Mouse (Mus musculus) brown adipose tissue, adult 24 weeks (tissue): ENCODE measurements around the gene Nmb. TPM values are rescaled to one million over a fixed set of nuclear protein-coding genes. Genes with fewer than 3 reads are reported as not detected.

Experiments used
- H3K27ac ChIP-seq: fragments of 200-500 bp; replicated peaks from 2 replicates; pipeline ENCODE4 v1.5.1; 2012; ENCODE audit warnings: low read depth, mild to moderate bottlenecking, low read length
- H3K4me1 ChIP-seq: fragments of 200-500 bp; 2 replicates; pipeline ENCODE4 v1.6.1; 2012; ENCODE audit warnings: low read length, mixed read lengths; ENCODE audit not compliant: control insufficient read depth, insufficient read depth, insufficient read length
- H3K4me3 ChIP-seq: fragments of 200-500 bp; 2 replicates; pipeline ENCODE4 v1.5.1; 2012; ENCODE audit warnings: low read depth, mild to moderate bottlenecking, low read length, moderate library complexity; ENCODE audit not compliant: insufficient read depth
- polyA plus RNA-seq: library from polyadenylated mRNA; stranded (reverse); fragments of >200 nt; gene quantifications from 2 replicates; pipeline ENCODE4 v1.2.4, GENCODE M21; 2012; ENCODE audit not compliant: missing spikeins, insufficient read depth, insufficient read length

Nmb gene
- polyA plus RNA-seq, 1 experiment, result 7.3 TPM

DNA sequence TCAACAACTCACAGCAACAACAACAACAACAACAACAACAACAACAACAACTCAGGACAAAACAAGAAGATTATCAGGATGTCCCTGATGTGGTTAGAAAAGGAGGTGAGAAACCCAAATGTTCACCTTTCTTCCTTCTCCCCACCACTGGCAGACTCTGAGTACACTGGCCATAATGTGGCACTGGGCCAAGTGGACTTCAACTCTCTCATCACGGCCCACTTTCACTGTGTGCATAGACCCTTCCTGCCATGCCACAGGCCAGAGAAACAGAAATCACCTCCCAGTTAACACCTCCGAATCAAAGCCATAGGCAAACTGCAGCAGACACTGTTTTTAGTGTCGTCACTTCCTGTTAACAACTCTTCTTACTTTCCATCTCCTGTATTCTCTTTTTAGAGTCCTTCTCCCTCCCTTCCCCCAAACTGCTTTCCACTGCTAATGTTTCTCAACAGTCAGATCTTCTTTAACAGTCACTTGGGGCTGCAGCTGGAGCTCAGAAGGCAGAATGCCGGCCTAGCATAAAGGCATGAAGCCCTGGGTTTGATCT is 13.1 kb upstream of the Nmb start:
- Histone ChIP-seq H3K27ac (no peak overlapping the region), H3K4me1 (no peaks in the 10 kb centered on the region), H3K4me3 (no peak overlapping the region)

DNA sequence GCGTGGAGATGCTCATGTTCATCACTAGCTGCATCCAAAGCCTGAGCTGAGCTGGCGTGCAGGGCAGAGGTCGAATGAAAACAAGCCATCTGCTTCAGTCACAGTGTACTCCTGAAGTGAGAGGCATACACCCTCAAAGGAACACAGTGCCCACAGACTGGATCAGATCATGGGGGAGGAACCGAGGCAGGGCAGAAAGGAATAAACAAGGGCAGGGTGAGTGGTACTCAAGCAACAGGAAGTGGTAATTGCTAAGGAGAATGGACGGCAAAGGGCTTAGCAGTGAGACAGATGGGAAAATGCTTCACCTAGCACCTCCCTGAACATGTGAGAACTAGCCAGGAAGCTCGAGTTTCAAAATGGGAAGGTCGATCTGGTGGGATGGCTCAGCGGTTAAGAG is 7.6 kb upstream of the Nmb start:
- no peak overlapping the region for H3K27ac ChIP-seq
- no peaks in the 10 kb centered on the region for H3K4me1 ChIP-seq
- H3K4me3 ChIP-seq, result no peak overlapping the region

- H3K4me3 ChIP-seq, result no peak overlapping the region
- H3K4me1 ChIP-seq, result no peaks in the 10 kb centered on the region
Measured at GRCm38 (mm10) chr7:80911053-80911452, 6.2 kb upstream of the Nmb start.

DNA sequence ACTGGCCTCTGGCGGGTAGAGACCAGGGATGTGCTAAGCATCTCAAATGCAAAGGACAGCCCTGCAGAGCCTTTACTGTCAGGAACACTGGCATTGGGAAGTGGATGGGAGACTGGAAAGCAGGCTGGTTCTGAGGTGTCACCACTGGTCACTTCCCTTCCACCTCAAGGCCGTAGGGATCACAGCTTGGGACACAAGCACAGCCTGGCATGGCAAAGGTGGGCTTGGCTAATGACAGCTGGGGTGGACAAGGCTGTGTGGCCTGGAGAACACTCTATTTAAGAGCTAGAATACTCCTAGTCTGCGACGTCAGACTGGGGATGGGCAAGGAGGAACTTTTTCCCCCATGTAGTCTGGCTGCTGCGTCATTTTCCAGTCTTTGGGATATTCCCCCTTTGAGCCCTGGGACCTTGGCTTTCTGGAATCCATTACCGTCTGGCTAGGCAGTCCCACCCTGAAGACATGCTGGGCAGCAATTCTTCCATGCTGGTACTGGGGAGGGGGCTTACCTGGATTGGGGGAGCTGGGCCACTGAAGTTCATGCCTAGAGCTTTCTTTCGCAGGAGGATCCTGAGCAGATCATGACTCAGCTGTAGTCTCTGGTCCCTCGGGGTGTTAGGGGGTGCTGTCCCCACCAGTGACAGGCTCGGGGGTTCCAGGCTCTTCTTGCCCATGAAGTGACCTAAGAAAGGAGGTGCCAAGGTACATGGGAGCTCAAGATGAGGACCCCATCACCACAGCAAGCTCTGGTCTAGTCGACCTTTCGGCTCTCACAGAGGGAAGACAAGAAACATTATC is 1.1 kb downstream of the Nmb start:
- H3K27ac ChIP-seq, result no peak overlapping the region
- peak overlapping the region; percentile 59; the same call in 1 of the 2 replicates for H3K4me3 ChIP-seq
- peaks cover 8% of the 10 kb centered on the region for H3K4me1 ChIP-seq

More at GRCm38 (mm10) chr7:80911053-80911452, 6.2 kb upstream of the Nmb start:
- H3K27ac ChIP-seq, result no peak overlapping the region

GRCm38 (mm10) chr7:80901541-80902274 is 3.2 kb downstream of the Nmb start:
- Histone ChIP-seq H3K4me1 (peaks cover 17% of the 10 kb centered on the region), H3K4me3 (peak overlapping the region; percentile 62), H3K27ac (peak overlapping the region; percentile 71; the same call in 1 of the 2 replicates)

DNA sequence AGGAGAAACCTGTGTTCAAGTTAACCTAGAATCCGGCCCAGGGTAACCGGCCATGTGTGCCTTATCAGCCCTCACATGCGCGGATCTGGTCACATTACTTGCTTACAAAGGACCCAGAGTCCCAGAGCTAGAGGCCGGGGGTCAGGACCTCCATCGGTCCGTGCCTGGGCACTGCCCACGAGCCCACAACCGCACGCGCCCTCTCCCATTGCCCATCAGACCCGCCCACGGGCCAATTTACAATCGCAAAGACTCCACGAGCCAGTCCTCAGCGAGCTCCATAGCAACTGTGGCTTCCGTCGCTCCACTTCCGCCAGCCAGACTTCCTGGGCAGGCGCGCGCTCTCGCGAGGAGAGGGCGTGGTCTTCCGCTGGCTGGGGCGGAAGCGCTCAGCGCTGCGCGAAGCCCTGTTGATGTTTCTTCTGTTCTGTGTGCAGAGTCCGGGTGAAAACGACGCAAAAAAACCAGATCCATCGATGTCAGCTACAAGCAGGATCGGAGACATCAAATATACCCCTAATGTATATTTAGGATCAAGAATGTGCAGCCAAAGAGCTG is 3.9 kb downstream of the Nmb start, which contains the start of gene Wdr73:
Gene Wdr73 (minus strand): TSS at position 326 of the 558 bp plus-strand sequence.
- Histone ChIP-seq H3K27ac (peak within 1 kb of the TSS; percentile 71), H3K4me1 (peaks cover 17% of the 10 kb centered on the region), H3K4me3 (peak within 1 kb of the TSS; percentile 81)

- no peak overlapping the region for H3K4me3 ChIP-seq
- peaks cover 32% of the 10 kb centered on the region for H3K4me1 ChIP-seq
- peak overlapping the region; percentile 91 for H3K27ac ChIP-seq
Measured at GRCm38 (mm10) chr7:80897721-80898120, 7.2 kb downstream of the Nmb start.

DNA sequence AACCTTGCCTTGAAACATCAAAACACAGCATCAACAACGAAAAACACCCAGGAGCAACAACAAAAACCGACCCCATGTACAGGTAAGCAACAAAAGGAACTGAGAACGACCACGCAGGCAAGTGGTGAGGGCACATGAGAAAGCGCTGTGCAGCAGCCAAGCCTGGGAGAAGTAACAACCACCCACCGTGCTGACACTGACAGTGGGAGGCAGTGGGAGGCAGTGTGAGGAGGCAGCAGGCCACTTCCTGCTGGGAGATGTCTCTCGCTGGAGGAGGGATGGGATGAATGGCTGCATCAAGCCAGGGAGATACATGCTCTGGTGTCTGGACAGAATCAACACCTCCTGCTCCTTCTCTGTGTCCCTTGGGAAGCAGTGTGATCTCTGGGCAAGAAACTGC is 7.7 kb downstream of the Nmb start:
- H3K27ac ChIP-seq, result peak overlapping the region; percentile 91
- H3K4me1 ChIP-seq, result peaks cover 32% of the 10 kb centered on the region

GRCm38 (mm10) chr7:80894815-80895519 is 9.9 kb downstream of the Nmb start:
- Histone ChIP-seq H3K4me3 (no peak overlapping the region), H3K27ac (peak overlapping the region; percentile 89), H3K4me1 (peaks cover 24% of the 10 kb centered on the region)

More for the DNA sequence above, 7.7 kb downstream of the Nmb start:
- H3K4me3 ChIP-seq, result no peak overlapping the region

DNA sequence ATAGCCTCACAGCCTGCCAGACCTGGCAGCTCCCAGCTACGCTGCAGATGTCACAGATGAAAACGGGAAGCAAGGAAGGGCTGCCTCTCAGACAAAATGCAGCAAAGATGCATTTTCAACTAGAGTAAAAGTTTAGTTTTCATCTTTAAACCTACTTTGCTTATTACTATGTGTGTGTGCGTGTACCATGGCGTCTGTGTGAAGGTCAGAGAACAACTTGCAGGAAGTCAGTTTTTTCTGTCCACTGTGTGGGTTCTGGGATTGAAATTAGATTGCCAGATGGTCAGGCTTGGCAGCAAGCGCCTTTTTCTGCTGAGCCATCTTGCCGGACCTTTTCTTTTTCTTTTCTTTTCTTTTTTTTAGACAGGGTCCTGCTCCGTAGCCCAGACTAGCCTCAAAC is 10.7 kb downstream of the Nmb start:
- 0 out of 2 replicates have a peak overlapping the region, but pooled peaks have one; percentile 16 for H3K4me3 ChIP-seq
- peak overlapping the region; percentile 89 for H3K27ac ChIP-seq
- H3K4me1 ChIP-seq, result peaks cover 24% of the 10 kb centered on the region

DNA sequence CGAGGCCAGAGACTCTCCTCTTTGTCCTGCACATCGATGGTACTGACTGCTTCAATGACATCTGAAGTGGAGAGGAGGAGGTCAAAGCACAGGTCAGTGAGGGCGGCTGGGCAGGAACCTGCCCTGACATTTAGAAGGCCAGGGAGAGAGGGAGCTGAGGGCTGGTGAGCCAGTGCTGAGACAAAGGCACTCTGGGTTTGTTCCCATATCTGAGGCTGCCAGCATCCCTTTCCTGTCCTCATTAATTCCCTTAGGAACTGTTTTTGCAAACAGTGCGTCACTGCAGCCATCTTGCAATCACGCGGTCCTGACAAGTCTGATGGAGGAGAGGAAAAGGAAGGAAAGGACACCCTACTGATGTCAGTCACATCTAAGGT is 11.1 kb downstream of the Nmb start:
- Histone ChIP-seq H3K4me1 (peaks cover 24% of the 10 kb centered on the region), H3K4me3 (0 out of 2 replicates have a peak overlapping the region, but pooled peaks have one; percentile 16), H3K27ac (peak overlapping the region; percentile 95)

- Histone ChIP-seq H3K27ac (peak overlapping the region; percentile 95), H3K4me1 (peaks cover 24% of the 10 kb centered on the region), H3K4me3 (no peak overlapping the region)
Measured at GRCm38 (mm10) chr7:80893086-80893752, 11.7 kb downstream of the Nmb start.

GRCm38 (mm10) chr7:80889841-80890241 is 15.0 kb downstream of the Nmb start:
- Histone ChIP-seq H3K27ac (0 out of 2 replicates have a peak overlapping the region, but pooled peaks have one; percentile 20), H3K4me3 (no peak overlapping the region), H3K4me1 (peaks cover 10% of the 10 kb centered on the region)

GRCm38 (mm10) chr7:80889021-80889511 is 15.8 kb downstream of the Nmb start:
- H3K4me1 ChIP-seq, result peaks cover 5% of the 10 kb centered on the region
- H3K27ac ChIP-seq, result no peak overlapping the region
- no peak overlapping the region for H3K4me3 ChIP-seq
